ENCODE assay signal across 16 mouse cellular contexts in the genomic region with DNA sequence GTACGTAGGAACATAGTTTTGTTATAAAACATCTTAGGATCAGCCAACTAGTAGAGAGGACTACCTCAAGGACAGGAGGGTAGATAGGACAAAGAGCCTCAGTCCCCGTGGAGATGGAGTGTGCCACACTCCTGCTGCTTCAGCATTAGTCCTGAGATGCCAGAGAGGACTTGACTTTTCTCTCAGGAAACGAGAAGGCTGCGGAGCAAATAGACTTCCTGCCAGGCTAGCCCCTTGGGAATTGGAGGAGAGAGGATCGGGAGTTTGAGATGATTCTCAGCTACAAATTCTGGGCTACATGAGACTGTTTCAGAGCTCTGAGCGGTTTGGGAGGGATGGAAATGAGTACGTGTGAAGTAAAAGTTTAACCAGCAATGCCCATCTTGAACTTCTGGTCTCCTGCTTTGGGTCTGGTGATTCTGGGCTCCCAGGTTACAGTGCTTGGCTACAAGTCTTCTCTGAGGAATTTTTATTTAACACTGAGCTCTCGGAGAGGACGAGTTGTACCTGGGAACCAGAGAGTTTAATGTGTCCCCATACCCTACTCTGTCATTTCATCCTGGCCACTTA. TPM values are rescaled to one million over a fixed set of nuclear protein-coding genes. Genes with fewer than 3 reads are reported as not detected.
"Had no signal": no experiment of that assay in that cellular context is flagged by ENCODE, and none has a peak within 500 bp of the region (broad histone marks: within the 10 kb centered on the region; RNA-seq: fewer than 3 reads in every experiment).

No protein-coding gene starts in this region.

- H3K9ac ChIP-seq: limb, embryonic 12.5 days; liver, embryonic 14.5 days; neural tube, embryonic 13.5 days had no signal

- ATAC-seq: midbrain, embryonic 16.5 days had no signal

- H3K27ac ChIP-seq: limb, embryonic 12.5 days; liver, embryonic 14.5 days; macrophage; neural tube, embryonic 13.5 days had no signal

- H3K9me3 ChIP-seq: limb, embryonic 12.5 days; neural tube, embryonic 13.5 days had no signal

- DNase-seq: layer of hippocampus, adult 9-11 months; liver; lung, adult 2 months; lung, postnatal 10 days; retina, postnatal 1 day; right cerebral cortex, postnatal 4 days; spleen, adult 18-20 months; thymus, adult 18-20 months; thymus, postnatal 14 days had no signal

- H3K27me3 ChIP-seq: limb, embryonic 12.5 days; megakaryocyte, embryonic 14.5 days; neural tube, embryonic 13.5 days had no signal

- H3K4me2 ChIP-seq: limb, embryonic 12.5 days; midbrain, embryonic 11.5 days; neural tube, embryonic 13.5 days had no signal

- H3K4me3 ChIP-seq: limb, embryonic 12.5 days; megakaryocyte, embryonic 14.5 days; neural tube, embryonic 13.5 days had no signal

- H3K4me1 ChIP-seq: limb, embryonic 12.5 days; megakaryocyte, embryonic 14.5 days; neural tube, embryonic 13.5 days had no signal

RNA-seq across cellular contexts. Expression of a gene that starts 59.2 kb away (rescaled TPM):
- polyA plus RNA-seq: limb, embryonic 12.5 days; macrophage had no signal
